Mouse (Mus musculus) cerebellum, adult 18-20 months (tissue): ENCODE measurements around the gene Tnni3.

Experiments used
- DNase-seq, 2 experiments: peaks; one replicate each; pipeline ENCODE4 v3.0.0; 2021

Gene Tnni3

GRCm38 (mm10) chr7:4521231-4522003, 2.6 kb downstream of the Tnni3 start:
- DNase-seq: no peak

GRCm38 (mm10) chr7:4518487-4518886, 5.5 kb downstream of the Tnni3 start:
- DNase-seq: no peak

- DNase-seq: no peak
Observed at GRCm38 (mm10) chr7:4516332-4517050, 7.5 kb downstream of the Tnni3 start, which contains the start of gene Tnnt1. Gene Tnnt1, minus strand, starts transcription at chr7:4516382.

GRCm38 (mm10) chr7:4515853-4516252, 8.2 kb downstream of the Tnni3 start:
- no peak for DNase-seq

- DNase-seq: no peak
Observed at GRCm38 (mm10) chr7:4513829-4514712, 10.0 kb downstream of the Tnni3 start.

- peak in 1 of 2 experiments; percentile 39 for DNase-seq
Observed at GRCm38 (mm10) chr7:4513236-4513635, 10.8 kb downstream of the Tnni3 start.

GRCm38 (mm10) chr7:4511489-4512224, 12.4 kb downstream of the Tnni3 start:
- no peak for DNase-seq

DNA sequence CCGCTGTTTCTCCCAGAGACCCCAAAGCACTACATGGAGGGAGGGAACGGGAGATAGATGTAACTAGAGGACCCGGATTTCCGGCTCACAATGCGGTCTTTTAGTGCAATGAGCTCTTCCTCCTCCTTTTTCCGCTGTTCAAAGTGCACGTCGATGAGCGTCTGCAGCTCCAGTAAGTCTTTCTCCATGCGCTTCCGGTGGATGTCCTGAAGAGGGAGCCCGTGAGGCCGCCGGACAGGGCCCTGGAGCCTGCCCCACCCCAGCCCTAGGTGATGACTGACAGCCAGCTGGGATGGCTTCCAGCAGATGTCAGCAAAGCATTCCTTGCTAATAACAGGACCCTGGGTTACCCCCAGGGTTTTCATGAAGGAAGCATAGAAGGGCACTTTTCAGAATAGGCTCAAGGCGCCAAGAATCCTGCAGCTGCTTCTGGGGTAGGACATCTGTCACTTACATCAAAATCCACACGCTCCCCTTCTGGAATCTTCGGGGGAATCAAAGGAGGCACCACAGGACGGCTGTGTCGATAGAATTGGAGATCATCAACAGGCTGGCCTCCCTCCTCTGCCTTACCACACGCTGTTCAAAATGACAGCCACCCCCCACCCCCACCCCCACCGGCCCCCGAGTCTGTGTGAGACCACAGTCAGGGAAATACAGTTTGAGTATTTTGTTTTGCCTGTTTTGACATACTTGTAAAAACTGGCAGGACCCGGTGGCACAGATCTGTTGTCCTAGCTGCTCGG, 14.0 kb downstream of the Tnni3 start:
- DNase-seq: peak; percentile 54 to 64

DNA sequence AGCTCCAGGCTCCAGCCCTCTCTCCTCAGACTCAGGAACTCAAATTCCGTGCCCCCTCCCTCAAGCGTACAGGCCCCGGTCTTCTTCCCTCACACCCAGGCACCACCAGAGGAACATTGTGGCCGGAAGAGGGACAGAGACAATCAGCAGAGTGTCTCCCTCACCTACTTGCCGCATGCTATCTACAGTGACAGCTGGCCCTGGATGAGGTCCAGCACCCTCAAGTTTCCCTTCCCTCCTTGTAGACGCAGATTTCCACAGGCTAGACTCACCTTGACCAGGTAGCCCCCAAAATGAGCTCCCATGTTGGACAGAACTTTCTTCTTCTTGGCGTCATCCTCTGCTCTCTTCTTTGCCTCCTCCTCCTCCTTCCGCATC, 15.3 kb downstream of the Tnni3 start:
- no peak for DNase-seq

DNA sequence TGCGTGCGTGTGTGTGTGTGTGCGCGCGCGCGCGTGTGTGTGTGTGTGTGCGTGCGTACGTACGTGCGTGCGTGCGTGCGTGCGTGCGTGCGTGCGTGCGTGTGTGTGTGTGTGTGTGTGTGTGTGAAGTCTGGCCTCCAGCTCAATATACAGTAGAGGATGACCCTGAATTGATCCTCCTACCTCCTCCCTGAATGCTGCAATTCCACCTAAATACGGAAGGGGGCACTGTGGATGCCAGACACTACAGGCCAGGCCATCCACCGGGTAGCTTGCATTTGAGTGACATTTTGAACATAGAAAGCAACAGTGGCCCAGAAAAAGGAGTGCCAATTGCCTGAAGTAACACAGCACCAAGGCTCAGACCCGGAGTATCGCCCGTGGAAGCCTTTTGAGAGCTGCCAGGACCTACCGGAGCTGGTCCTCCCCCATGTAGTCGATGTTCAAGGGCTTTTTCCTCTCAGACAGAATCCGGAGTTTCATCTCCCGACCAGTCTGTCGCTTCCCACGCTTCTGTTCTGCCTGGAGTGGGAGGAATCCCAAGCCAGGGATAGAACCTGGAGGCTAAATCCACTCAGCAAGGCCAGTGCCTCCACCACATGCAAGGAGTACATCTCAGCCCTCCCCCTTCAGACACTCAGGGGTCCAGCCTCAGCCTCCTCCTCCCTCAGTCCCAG, 15.8 kb downstream of the Tnni3 start:
- no peak for DNase-seq

DNA sequence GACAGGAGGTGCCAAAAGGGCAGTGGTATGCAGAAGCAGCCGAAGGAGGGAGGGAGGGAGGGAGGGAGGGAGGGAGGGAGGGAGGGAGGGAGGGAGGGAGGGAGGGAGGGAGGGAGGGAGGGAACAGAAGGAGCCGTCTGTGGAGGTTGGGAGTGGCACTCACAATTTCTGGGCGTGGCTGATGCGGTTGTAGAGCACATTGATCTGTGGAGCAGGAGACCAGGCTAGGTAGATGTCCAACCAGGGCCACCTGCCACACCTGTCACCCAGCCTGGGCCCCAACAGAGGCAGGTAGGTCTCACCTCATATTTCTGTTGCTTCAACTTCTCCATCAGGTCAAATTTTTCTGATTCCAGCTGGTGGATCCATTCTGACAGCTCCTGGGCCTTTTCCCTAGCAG, 16.8 kb downstream of the Tnni3 start:
- DNase-seq: no peak

DNA sequence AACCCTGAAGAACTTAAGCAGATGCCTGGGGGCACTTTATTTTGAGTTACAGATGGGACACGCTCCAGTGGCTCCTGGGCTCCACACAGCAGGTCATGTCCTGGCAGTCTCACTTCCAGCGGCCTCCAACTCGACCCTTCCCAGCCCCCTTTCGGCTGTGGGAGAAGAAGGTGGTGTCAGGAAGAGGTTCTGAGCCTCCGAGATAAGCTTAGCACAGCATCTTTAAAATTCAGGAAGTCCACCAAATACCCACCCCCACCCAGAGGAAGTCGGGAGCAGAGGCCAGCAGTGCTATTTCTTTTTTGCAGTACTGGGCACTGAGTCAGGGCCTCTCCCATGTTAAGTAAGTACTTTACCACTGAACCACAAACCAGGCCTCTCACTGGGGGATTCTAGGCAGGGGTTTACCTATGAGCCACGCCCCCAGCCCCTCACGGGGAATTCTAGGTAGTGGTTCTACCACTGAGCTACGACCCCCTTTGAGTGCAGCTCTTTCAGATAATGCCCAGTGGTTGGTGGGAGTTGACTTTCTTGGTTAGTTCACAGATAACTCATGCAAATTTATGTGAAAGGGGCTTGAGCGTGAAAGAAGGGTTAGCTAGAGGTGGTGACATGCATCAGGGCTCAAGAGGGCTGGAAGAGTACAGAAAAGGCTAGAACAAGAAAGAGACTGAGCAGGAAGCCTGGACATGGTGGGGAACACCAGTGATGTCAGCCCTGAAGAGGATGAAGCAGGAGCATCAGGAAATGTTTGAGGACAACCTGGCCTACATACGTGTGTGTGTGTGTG, 19.2 kb downstream of the Tnni3 start:
- no peak for DNase-seq

DNA sequence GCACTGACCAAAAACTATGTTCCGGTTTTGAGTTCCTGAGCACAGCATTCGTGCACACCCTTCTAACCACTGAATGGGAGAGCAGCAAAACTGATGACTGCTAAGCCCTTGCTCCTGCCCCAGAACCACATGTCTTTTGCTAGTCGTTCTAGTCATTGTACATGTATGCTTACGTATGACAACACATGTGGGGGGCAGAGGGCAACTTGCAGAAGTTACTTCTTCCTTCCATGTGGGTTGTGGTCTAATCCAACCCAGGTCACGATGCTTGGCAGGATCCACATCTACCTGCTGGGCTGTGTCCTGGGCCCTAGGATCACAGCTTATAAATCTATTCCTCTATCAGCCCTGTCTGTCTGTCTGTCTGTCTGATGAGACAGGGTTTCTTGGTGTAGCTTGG, 20.2 kb downstream of the Tnni3 start:
- no peak for DNase-seq

- no peak for DNase-seq
Observed at GRCm38 (mm10) chr7:4503100-4503499, 20.9 kb downstream of the Tnni3 start.

GRCm38 (mm10) chr7:4502421-4503090, 21.5 kb downstream of the Tnni3 start:
- peak; percentile 61 to 81 for DNase-seq

GRCm38 (mm10) chr7:4501558-4502397, 22.3 kb downstream of the Tnni3 start, which contains the start of gene Ppp1r12c:
Gene Ppp1r12c, minus strand, starts transcription at chr7:4501680.
- DNase-seq: peak; percentile 97

GRCm38 (mm10) chr7:4500892-4501471, 23.0 kb downstream of the Tnni3 start:
- peak; percentile 63 to 73 for DNase-seq

DNA sequence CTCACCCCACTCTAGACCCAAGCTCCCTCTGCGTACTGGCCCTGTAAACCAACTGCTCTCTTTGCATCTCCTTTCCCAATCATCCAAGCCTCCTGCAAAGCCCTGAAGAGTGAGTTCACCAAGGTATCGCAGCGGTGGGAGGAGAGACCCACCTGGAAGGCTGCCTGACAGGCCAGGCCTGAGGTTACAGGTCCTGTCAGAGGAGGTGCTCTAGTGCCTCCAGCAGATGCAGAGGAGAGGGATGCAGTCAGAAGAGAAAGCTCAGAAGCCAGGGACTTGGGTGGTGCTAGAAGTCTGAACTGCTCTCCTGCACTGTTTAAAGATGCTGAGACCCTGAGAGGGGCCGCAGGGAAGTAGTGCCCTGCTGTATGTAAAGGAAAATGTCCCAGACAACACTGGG, 25.0 kb downstream of the Tnni3 start:
- DNase-seq: no peak
